Mouse (Mus musculus): Measurements from ENCODE around the gene 2300002M23Rik.

The 2300002M23Rik gene

DNA sequence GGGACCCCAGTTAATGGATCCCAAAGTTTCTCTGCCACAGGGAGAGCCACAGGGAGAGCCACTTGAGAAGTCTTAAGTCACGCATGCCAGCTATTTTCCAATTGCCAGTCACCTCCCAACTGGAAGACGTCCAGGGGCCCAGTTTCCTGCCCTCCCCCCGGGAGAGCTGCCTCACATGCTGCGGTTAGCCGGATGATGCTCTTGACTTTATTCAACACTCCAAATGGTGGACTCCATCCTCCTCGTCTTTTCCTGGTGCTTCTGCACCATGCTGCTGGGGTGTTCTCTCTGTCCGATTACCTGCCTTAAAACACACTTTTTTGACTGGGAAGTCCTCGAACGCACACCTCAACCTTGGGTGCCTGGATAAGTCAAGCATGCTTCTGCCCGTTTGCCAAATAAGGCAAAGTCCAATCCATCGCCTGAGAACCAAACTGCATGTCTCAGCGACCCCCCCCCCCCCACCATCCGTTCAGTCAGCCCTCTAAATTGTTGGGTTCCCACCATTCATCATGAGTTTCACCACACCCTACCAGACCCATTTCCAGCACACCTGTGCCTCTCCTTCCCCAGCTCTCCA, 11.0 kb upstream of the 2300002M23Rik start:
- in situ Hi-C loops (cut with MboI, MseI): no loop called here

DNA sequence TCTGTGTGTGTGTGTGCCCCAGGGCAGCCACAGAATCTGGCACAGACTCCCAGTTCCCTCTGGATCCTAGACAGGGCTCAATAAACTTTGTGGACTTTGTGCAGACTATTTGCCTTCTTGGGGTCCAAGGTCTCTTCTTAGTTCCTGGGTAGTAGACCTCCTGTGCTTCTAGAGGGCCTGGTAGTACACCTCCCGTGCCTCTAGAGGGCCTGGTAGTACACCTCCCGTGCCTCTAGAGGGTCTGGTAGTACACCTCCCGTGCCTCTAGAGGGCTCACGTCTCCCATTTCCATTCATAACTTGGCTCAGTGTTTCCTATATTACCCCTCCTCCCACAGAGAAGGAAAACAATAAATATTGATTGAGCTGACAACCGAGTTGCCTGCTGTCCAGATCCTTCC, 10.4 kb upstream of the 2300002M23Rik start:
- in situ Hi-C loops (cut with MboI, MseI): no loop called here

DNA sequence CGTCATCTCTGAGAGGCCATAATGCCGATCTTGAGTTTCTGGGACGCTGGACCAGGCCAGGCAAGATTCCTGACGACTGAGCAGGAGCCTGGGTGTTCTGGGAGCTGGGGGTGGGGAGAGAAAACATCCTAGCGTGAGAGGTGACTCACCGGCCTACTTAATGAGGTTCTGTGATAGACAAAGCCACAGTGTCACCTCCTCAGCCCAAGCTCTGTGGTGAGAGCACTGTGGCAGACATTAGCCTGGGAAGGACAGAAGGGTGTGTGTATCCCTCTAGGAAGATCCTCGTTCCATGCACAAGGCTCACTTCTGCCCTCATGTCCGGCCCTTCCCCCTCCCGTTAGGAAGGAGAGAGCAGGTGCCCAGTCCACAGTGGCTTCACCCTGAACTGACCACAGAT, 9.9 kb upstream of the 2300002M23Rik start:
- in situ Hi-C loops (cut with MboI, MseI): no loop called here

DNA sequence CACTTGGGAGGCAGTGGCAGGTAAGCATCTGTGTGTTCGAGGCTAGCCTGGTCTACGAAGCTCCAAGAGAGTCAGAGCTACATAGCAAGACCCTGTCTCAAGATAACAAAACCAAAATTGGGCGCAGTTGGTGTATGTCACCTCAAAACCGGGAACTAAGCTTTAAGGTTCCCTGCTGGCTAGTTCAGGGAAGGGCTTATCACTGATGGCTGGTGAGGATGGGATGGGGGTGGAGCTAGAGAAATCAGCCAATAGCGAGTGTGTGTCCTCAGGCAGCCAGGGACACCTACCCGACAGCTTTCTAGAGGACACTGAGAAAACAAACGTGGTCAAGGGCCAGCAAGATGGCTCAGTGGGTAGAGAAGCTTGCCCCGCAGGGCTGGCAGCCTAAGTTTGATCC, 9.0 kb upstream of the 2300002M23Rik start:
- in situ Hi-C loops (cut with MboI, MseI): no loop called here

DNA sequence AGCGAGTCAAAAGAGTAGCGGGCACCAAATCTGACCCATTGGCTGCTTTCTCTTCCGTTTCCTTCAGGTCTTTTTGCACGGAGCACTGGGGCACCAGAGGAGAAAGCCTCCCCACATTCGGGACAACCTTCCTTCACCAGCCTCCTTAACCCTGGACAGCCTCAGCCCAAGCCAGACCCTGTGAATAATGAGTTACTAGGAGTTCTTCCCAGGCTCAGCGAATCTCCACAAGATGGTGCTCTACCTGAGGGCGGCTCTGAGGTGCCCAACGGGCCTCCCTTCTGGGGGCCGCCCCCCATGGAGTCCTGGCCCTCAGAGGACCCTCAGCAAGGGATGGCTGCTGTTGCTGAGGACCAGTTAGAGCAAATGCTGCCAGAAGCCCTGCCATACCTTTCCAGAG, 517 bp downstream of the 2300002M23Rik start:
- in situ Hi-C loops (cut with MboI, MseI): no loop called here

DNA sequence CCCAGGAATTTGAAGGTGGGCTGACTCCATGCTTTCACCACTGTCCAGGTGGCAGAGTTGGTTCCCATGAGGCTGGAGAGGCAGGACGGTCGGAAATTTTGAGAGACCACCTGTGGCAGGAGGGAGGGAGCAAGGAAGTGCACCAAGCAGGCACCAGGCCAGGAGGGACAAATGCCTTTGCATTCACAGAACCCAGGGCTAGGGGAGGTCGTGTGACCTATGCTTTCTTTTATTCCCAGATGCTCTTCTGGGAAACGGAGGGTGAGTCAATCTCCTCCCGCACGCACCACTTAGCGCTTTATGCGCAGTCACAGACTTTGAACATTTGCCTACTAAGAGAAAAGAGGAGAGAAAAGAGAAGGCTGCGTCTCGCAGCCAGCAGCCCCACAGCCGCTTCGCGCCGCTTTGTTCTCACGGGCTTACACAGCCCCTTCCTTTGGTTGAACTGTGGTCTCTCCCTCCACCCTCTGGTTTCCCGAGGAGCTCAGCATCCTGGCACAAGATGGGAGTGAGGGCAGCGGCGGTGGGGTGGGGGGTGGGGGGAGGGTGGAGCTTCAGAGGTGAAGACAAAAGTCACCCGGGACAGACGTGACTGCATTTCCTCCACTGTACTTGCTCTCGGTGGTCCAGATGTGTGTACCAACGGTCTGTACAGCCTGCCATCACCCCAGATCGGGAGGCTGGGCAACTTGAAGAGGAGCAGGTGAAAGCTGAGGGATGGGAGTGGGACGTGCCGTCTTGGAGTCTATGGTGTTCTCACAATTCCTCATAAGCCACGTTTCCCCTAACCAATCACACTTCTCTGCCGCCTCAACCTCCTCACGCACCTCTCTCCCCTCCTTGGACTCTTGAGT, 2.1 kb downstream of the 2300002M23Rik start:
- in situ Hi-C loops (cut with MboI, MseI): no loop called here

DNA sequence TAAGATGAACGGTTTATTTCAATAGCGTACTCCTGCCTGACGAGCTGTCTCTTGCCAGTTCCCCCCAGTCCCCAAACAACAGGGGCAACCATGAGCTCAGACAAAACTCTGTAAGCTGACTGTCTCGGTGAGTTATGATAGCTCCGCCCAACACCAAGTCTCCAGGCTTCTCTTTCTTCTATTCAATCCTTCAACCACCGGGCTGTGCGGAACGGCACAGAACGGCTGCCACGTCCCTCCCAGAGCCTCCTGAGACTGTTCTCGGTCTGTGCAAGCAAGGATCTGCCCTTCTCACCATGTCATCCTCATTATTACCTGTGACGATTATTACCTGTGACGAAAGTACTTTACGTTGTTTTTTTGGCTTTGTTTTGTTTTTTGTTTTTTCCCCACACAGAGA, 3.6 kb downstream of the 2300002M23Rik start:
- in situ Hi-C loops (cut with MboI, MseI): no loop called here

DNA sequence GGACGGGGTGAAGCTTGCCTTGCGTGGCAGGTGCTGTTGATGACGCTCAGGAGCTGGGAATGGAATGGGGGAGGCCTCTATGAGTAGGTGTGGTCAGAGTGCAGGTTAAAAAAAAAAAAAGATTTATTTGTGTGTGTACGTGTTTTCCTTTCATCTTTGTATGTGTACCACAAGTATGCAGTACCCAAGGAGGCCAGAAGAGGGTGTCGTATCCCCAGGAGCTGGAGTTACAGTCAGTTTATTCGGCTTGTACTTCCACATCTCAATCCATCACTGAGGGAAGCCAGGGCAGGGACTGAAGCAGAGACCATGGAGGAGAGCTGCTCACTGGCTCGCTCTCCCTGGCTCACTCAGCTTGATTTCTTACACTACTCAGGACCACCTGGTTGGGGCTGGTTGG, 4.2 kb downstream of the 2300002M23Rik start:
- in situ Hi-C loops (cut with MboI, MseI): no loop called here

DNA sequence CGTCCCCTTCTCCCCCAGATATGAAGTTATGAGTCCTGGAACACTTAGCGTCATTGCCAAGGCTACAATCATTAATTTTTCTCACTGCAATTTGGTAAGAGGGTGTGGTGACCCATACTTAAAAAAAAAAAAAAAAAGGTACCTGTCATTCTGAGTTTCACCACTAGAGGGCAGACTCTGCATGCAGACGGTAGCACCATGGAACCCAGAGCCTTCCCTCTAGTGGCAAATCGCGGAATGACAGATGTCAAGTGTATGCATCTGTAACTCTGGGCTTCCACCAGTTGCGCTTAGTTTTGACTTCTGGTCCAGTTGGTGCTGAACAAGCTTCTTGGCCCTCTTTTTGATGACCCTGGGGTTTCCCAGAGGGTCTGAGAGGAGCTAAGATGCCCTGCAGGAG, 11.0 kb downstream of the 2300002M23Rik start:
- in situ Hi-C loops (cut with MboI, MseI): no loop called here

DNA sequence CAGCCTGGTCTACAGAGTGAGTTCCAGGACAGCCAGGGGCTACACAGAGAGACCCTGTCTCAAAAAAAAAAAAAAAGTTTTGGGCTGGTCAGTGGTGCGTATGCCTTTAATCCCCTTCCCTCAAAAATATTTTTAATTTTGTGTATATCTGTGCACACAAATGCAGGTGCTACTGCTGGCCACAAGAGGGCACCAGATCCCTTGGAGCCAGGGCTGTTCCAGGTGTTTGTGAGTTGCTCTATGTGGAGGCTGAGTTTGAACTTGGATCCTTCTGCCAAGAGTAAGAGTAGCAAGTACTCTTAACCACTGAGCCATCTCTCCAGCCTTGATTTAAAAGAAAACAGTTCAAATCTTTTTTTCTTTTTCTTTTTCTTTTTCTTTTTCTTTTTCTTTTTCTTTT, 15.7 kb downstream of the 2300002M23Rik start:
- in situ Hi-C loops (cut with MboI, MseI): no loop called here

DNA sequence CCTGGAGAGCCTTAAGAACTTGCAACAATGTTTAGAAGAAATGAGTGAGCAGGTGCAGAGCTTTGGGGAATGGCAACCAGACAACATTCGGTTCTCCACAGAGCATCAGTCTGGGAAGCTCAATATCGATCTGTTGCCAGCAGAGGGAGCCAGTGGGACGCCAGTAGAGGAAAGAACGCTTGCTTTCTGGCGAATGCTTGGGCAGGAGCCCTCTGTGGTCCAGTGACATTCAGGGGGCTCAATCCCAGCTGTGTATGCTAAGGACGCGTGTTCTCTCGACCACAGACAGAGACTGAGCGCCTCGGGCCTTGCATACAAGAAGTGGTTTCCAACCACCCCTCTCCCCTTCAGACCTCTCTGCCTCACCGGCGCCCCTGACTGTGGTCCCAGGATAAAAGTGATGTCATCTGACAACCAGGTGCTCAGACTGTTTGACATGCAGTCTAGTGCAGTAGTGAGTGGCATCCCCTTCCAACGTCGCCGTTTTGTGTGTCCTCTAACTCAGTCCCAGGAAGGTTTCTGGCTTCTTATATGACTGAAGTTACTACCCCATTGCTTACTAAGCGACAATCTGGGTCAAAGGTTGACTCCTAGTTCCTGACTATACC, 17.2 kb downstream of the 2300002M23Rik start:
- in situ Hi-C loops (cut with MboI, MseI): no loop called here

DNA sequence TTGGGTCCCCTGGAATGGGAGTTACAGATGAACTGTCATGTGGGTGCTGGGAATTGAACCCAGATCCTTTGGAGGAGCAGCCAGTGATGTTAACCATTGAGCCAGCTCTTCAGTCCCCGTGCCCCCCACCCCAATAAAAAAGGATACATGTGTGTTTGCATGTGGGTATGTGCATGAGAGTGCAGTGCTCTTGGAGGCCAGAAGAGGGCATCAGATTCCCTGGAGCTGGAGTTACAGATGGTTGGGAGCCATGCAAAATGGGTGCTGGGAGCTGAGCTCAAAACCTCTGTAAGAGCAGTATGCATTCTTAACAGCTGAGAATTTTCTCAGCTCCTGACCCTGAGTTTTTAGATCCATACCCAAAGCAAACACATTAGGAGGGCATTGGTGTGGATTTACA, 20.0 kb downstream of the 2300002M23Rik start:
- in situ Hi-C loops (cut with MboI, MseI): no loop called here

DNA sequence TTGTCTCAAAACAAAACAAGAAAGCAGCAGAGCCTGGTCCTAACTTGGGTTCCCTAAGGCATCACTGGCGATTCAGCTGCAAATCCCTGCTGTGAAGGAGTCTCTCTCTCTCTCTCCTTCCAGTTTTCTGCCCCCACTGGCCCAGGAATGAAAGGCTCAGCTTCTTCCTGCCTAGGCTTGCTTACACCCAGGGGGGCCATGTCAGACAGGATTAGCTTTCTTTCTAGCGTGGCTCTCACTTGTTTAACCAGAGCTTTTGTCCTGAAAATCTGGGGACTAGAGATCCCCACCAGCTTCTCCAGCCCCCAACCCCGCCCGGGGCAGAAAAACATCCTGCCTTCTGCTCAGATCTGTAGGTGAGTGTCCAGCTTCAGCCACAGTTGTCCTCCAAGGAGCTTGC, 21.1 kb downstream of the 2300002M23Rik start:
- in situ Hi-C loops (cut with MboI, MseI): no loop called here

DNA sequence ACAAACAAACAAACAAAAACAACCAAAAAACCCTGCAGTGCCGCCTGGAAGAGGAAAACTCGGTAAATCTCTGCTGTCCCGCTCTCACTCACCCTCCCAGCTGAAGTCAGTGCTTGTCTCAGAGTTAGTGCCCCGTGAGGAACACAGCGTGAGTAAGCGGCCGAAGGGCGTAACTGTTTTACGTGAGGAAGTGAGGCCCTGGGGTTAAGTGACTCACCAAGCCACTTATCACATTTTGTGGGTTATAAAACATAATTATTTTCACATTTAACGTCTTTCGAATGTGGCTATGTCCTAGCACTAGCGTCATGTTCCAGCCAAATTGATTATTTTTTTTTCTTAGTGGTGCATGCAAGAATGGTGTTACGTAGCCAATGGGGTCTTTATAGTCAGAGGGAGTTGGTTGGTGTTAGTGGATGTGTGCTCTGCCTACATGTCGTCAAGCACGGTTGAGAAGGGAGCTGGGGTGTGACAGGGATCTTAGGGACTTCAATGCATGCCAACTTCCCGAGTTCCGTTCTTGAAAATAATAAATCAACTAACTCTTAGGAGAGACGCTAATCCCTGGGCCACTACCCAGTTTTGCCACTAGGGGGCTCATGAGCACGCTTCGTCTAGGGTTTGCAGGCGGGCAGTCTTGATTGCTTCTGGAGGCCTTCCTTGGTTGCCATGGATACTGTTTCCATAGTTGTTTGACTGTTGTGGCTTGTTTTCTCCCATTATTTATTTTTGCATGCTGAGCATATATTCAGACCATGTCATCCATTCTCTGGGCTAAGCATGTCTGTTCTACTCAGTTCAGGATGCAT, 23.4 kb downstream of the 2300002M23Rik start:
- in situ Hi-C loops (cut with MboI, MseI): no loop called here

DNA sequence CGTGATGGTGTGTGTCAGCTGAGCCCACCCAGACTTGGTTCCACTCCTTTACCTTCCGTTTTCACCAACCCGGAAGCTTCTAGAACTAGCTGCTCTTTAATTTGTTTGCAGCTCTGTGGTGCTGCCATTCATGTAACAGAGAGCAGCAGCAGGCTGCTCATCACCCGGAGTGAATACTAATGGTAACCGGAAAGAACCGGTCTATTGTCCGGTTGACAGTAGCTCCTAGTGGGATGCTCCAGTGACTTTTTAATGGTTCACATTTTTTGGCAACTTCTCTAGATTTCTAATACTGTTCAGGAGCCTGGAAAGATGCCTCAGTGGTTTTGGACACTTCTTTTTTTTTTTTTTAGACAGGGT, 23.9 kb downstream of the 2300002M23Rik start:
- in situ Hi-C loops (cut with MboI, MseI): no loop called here

DNA sequence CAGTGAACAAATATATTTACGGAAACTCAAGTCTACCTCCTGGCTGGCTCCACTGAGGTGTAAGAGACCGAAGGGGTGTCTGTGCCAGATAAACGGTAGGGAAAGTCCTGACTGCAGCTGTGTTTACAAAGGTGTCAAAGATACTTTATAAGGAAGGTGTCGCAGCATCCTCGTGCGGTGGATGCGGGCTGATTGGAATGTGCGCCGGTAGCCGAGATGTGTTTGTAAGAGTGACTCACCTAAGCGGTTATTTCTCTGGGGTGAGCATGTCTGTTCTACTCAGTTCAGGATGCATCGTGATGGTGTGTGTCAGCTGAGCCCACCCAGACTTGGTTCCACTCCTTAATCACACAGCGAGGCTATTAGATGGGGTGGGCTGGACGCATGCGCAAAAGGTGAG, 24.5 kb downstream of the 2300002M23Rik start:
- in situ Hi-C loops (cut with MboI, MseI): no loop called here

DNA sequence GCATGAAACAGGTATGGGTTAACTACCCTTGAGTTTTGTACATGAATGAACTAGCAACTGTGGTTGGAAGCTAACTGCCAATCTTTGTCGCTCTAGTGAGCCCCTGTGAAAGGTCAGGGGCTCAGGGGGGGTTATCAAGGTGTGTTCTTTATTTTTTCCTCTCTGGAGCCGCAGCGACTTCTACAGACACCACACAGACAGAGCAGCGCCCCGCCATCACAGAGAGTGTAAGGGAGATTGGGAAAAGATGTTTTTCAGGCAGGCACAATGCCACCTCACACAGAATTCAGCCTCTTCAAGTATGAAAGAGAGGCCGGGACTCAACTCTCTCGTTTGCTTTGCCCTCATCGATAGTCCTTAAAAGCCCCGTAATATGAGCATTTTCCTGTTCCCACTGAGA, 24.9 kb downstream of the 2300002M23Rik start:
- in situ Hi-C loops (cut with MboI, MseI): no loop called here

DNA sequence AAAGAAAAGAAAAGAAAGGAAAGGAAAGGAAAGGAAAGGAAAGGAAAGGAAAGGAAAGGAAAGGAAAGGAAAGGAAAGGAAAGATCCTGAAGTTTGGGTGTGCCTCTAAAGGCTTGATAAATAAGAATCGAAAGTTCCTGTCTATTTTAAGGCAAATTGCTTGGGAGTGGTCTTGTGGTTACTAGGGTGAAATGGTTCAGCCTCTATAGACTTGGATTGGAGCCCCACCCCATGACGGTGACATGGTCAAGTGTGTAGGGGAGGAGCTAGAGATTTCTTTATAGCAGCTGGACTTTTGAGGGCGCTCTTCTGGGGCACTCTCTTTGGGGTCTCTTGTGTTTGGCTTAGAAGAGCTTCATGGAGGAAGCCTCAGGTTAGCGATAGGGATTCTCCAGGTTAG, 26.5 kb downstream of the 2300002M23Rik start:
- in situ Hi-C loops (cut with MboI, MseI): no loop called here

DNA sequence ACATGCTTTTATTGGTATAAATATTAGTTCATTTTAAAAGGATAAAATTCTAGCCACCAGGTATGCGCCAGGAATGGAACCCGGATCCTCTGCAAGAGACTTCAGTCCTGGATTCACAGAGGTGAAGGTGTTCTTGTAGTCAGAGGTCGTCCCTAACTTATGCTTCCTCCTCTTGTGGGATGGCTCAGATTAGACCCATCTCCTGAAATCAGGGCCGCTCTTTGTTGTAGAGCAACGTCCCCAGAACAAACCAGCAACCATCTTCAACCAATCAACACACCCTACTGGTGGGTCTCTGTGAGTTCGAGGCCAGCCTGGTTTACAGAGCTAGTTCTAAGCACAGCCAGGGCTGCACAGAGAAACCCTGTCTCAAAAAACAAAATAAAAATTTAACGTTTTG, 27.2 kb downstream of the 2300002M23Rik start:
- in situ Hi-C loops (cut with MboI, MseI): no loop called here

DNA sequence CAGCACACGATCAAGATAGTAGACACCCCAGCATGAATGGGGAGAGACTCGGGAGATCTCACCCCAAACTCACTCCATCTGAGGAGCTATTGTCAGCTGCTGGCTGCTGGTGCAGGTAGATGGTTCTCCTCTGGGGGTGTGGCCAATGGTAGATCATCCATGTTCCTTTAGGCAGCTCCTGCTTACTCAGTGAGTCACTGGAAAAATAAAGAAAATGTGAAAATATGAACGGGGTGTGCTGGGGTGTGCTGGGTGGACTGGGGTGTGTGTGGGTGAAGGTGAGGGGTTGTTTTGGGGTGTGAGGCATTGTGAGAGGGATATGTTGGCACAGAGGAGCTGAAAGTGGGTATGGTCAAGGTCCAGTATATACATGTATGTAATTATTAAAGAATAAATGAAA, 30.1 kb downstream of the 2300002M23Rik start:
- in situ Hi-C loops (cut with MboI, MseI): no loop called here

DNA sequence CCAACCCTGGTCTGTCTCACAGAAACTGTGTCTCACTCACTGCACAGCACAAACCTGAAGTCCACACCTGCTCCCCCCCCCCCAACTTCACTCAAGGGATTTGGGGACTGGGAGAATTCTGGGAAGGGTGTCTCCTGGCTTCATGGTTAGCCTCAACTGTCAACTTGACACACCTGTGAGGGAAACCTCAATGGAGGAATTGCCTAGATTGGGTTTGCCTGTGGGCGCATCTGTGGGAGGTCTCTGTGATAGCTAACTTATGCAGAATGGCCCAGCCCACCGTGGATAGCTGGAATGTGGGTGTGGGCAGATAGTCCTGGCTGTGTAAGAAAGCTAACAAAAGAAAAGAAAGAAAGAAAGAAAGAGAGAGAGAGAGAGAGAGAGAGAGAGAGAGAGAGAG, 34.0 kb downstream of the 2300002M23Rik start, which contains the start of gene Sfta2:
Sfta2 (plus strand) TSS at position 301 of the 400 bp plus-strand sequence.
- in situ Hi-C loops (cut with MboI, MseI): no loop called here

DNA sequence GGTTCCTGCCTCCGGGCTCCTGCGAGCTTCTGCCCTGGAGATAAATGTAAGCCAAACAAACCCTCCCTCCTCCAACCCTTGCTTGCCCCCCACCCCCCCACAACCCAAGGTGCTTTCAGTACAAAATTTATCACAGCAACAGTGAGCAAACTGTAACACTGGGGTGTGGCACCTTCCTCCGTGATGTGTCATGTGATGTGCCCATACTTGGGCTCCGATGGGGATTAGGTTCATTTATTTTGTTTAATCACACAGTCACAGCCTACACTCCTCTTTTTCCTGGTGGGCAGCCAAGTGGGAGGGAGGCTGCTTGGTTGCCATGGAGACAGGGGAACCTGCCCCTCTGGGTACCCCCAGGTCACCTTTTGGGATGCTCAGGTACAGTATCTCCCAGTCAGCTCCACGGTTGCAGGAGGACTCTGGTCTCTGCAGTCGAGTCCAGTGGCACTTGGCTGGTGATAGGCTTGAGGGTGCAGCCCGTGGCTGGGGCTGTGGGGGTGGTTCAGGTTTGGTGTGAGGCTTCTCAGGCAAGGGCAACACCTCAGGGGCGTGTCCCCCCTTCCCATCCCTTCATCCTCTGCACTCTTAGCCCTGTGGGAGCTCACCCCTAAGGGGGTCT, 34.6 kb downstream of the 2300002M23Rik start:
- in situ Hi-C loops (cut with MboI, MseI): no loop called here
